Mouse (Mus musculus) spleen, postnatal 14 days (tissue): ENCODE results near the gene 2310007B03Rik.
"Not testable (repeated sequence)": the region's sequence is repeated elsewhere in the genome, so short reads cannot be mapped to it uniquely, and the experiment has no call there.

Experiments
- DNase-seq, 2 experiments: peaks; one replicate each; pipeline ENCODE4 v3.0.0; 2021 to 2022; ENCODE audit warnings: low spot score in 2 of 2

2310007B03Rik gene

DNA sequence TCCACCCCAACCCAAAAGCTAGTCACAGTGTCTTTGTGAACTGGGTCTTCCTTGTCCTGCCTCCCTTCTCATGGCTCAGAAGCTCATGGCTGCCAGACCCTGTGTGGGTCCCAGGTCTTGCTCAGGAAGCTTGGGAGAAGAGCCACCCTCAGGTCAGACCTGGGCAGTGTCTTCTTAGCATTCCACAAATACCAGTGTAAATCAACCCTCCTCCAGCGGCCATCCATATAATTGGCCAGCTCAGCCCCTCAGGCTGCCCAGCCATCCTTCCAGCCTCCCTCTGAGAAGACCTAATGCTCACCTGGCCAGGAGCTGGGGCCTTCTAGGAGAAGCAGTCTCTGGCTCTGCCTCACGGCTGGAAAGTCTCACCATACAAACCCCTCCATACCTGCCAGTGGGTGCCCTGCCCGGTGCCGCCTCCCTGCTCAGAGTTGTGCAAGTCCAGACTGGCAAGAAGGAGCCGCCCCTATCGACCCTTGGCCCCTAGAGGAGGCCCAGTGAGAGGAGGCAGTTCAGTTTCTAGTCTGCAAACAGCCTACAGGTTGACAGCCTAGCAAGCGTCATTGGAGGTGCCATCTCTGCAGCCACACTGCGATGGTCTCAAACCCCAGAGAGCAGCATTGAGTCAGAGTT is at the start of gene 2310007B03Rik:
Gene 2310007B03Rik, minus strand, starts transcription at position 448 of the 633 bp plus-strand sequence.
- no peak for DNase-seq

DNA sequence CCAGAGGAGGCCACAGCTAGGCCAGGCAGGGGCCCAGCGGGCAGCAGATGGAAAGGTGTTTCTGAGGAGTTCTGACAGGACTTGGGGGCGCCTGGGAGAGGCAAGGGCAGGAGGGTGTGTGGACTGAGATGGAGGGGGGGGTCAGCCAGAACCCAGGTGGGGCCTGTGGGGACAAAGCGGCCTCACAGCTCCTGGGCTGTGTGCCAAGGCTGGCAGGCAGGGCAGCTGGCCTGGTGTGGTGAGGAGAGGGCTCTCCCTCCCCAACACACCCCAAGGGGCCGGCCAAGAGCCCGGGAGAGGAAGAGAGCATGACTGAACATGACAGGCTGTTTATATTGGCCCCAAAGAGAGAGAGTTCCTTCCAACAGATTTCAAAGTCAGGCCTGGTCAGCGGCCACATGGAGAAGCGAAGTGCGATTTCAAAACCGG is 49.5 kb upstream of the 2310007B03Rik start:
- no peak for DNase-seq

DNA sequence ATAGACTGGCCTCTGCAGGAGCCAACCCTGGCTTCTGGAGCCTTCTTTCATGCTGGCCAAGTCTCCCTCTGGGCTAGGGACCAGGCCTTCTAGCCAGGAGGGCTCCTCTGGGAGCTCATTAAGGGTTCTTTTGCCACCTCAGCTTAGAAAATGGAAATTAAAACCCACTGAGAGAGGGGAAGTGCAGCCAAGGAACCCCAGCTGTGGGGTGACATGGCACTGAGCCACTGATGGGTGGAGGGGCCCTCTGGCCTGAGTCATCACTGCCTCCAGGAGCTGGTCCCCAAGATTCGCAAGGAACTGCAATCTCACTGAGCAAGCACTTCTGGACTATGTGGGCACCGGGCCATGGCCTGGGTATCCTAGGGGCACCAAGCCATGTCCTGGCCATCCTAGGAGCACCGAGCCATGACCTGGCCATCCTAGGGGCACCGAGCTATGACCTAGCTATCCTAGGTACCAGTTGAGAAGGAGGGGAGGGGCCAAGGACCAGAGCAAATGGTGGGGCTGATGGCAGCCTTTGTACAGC is 46.9 kb upstream of the 2310007B03Rik start:
- DNase-seq: no peak

- DNase-seq: no peak
Measured at GRCm38 (mm10) chr1:93206277-93206970, 45.7 kb upstream of the 2310007B03Rik start.

GRCm38 (mm10) chr1:93197916-93198315 is 37.2 kb upstream of the 2310007B03Rik start:
- DNase-seq: no peak

DNA sequence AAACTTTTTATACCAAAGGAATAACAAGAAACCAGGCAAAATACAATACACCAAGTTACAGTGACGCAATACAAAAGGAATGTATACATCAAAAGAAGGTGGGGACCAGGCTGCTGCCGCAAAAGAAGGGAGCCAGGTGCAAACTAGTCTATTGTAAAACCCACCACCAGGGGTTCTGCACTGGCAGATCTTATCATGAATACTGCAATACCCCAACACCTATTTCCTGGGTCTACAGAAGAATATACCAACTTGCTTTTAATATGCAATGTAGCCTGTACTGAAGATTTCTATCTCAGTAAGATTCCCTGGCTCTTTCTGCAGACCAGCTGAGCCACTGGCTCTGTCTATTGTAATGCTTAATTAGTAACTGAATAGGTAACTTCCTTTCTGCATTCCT is 36.7 kb upstream of the 2310007B03Rik start:
- not testable (repeated sequence) for DNase-seq

- DNase-seq: no peak
Measured at GRCm38 (mm10) chr1:93194961-93195360, 34.2 kb upstream of the 2310007B03Rik start.

DNA sequence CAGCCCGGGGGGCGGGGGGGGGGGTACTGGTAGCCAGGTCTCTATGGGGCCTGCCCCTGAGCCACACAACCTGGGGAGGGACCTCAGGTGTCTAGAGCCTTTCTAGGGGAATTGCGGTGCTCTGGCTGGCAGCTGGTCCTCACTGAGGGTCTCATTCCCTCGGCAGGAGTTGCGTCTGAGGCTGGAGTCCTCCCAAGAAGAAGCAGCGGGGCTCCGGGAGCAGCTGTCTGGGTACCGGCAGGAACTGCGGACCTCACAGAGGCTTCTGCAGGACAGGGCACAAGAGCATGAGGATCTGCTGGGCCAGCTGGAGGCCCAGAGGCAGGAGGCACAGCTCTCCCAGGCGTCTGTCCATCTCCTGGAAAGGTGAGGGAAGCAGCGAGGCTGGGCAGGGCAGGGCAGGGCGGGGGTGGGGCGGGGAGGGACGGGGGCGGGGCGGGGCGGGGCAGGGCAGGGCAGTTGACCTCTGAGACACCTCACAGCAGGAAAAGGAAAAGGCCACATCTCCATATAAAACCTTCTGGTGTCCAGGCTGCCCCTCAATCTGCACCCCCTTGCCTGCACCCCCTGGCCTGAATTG is 30.1 kb upstream of the 2310007B03Rik start:
- no peak for DNase-seq

DNA sequence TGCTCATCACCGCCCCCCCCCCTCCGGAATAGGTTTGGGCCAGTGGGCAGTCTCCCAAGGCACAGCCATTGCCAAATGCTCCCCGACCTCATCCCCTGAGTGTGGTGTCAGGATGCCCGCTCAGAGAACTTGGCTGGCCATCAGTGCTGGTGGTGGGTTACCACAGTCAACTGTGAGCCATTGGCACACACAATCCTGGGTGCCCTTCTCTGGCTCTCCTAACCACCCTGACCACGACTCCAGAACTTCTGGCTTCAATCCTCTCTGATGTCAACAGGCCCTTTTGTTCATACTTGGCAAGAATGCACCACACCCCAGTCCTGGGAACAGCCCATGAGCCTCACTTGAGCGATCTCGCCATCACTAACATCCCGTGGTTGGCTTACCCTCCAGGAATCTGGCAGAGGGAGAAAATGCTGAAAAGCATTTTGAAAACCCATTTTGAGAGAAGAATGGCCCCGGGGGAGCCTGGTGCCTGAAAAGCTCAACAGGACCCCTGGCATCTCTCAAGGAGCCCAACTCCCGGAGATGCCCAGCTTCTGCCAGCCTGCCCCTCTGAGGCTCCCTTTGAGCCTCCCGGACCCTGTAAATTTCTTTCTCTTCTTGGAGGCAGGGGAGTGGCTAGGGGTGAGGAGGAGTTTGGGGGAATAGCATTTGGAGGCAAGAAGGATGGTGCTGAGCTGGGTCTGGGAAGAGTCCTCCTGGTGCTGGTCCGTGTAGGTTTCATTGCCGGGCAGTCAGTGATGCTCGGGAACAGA is 23.5 kb upstream of the 2310007B03Rik start:
- no peak for DNase-seq

- DNase-seq: no peak
Measured at GRCm38 (mm10) chr1:93182281-93182680, 21.5 kb upstream of the 2310007B03Rik start.

DNA sequence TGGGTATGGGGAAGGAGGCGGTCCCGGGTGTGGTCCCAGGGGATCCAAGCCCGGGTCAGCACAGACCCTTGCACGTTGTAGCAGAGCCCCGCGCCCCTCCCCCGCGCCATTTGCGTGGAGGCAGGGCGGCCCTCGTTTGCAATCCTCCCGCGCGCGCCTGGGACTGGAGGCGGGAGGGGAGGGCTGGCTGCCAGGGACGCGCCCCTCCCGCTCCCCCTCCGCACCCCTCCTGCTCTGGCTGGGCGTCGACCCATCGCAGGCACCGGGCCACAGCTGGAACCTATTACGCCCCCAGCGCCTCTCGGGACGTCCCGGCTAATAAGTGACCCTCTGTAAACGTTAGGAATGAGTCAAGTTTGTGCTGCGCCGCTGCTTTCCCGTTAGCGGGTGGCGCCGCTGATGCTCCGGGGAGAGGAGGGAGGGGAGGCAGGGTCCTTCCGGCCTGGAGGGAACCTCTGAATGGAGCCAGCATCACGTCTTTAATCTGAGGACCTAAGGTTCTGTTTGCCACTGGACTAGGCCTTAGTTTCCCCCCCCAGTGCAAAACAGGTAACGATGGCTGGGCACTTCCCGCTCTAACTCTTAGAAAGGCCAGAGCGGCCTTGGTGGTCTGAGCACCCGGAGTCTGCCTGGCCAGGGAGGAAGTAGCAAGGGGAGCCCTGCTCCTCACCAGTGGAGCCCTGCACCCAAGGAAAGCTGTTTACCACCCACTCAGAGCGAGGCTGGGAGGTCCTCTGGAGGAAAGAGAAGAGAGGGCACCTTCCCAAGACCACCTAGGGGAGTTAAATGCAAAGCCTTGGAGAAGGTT is 16.0 kb upstream of the 2310007B03Rik start:
- no peak for DNase-seq

DNA sequence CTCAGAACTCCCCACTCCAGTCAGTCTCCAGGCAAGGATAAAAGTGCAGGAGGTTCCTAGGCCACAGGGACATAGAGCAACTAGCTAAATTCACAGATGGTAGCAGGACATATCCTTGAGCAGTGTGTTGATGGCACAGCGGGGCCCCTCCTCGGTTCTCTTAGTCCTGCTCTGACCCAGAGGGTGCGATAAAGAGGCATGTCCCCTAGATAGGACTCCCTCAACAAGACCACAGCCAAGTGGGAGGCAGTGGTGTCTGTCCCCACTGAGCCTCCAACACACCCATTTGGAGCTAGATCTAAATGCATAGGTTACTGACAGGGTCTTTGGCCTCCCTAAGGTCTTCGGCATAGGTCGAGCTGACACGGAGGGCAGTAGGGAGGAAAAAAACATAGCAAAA is 15.1 kb upstream of the 2310007B03Rik start:
- DNase-seq: no peak

GRCm38 (mm10) chr1:93174399-93174798 is 13.7 kb upstream of the 2310007B03Rik start:
- DNase-seq: peak; percentile 32 to 54

GRCm38 (mm10) chr1:93173665-93174064 is 12.9 kb upstream of the 2310007B03Rik start:
- DNase-seq: no peak

- DNase-seq: no peak
Measured at GRCm38 (mm10) chr1:93168295-93168775, 7.6 kb upstream of the 2310007B03Rik start, which contains the start of gene Crocc2. TSS of gene Crocc2 (plus strand) at chr1:93168725.

DNA sequence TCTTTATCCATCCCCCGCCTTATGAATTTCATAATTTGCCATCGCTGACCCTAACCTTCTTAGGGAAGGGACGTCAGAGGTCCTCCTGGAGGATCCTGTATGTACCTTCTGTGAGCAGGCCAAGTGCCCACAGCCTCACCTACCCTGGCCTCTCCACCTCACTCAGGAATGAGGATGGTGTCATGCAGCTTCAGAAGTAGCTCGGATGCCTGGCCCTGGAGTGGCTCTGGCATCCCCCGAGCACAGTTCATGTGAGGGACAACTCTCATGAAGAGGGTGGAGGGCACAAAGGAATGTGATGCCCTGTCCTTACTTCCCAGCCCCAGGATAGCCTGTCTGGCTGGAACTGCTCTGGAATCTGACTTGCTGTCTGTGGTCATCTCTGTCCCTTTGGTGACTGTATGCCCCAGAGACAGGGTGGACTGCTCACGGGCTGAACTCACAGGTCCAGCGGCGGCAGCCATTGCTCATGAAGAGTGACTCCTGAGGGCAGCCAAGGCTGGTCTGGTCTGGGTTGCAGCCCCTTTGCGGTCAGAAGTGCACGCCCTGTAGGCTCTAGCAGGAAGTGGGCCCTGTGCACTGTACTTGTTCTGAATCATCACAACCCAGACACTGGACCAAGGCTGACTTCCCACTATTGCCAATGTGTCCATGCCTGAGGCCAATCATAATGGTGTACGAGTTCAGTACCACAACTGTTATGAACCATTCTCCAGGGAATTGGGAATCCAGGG is 5.8 kb upstream of the 2310007B03Rik start:
- no peak for DNase-seq

GRCm38 (mm10) chr1:93165447-93165846 is 4.7 kb upstream of the 2310007B03Rik start:
- DNase-seq: no peak

DNA sequence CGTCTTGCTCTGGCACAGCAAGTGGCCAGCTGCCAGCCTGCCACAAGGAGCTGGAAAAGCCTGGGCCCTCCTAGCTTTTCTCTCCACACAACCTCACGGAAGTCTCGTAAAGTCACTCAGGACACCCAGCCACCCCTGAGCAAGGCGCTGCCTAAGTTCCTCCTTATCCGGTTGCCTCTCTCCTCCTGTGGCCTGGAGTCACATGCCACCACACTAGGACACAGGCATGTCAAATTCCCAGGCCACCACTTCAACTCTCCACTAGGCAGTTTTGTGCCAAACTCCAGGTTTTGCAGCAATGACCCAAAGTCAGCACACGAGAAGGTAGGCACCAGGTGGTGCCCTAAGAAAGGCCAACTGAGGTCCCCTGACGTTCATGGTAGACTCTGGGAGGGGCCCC is 1.8 kb upstream of the 2310007B03Rik start:
- no peak for DNase-seq

DNA sequence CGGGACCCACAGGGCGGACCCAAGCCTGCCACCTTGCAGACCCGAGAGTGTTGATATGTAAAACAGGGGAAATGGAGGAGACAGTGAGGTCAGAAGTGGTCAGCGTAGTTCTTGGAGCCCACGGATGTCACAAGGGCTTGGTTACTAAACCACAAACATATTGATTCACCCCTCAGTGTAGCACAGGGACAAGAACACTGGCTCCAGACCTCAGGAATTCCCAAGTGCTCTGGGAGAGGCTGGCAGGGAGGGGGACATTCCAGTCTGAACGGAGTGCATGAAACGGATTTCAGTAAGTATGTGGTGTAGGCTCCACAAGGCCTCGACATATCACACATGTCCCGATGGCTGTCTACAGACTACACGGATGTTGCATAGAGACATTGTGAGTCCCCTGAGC is 1.2 kb upstream of the 2310007B03Rik start:
- DNase-seq: no peak

GRCm38 (mm10) chr1:93161350-93161749 is 602 bp upstream of the 2310007B03Rik start:
- no peak for DNase-seq
